30 mouse cellular contexts compared by ENCODE assay signal in the genomic region with DNA sequence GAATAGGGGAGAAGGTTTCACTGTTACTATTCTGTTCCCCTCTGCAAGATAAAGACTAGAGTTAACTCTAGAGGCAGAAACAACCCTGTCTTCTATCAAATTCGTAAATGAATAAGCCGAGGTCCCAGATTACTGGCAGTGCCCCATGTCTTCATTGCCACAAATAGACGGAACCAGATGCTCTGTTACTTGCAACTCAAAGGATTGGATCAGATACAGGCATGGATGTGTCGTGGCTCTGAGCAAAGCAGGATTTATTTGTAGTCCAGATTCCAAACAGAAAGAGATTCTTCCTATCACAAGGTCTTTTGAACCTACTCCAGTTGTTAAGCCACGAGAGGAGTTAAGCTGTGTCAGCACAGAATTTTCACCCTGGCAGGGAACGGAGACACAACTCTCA.
DNase-seq lines count a peak whose midpoint lies in the region; ATAC-seq and TF ChIP-seq lines count a peak whose summit lies in the region.
"Had no signal": no experiment of that assay in that cellular context is flagged by ENCODE, and none has a peak within 500 bp of the region (broad histone marks: within the 10 kb centered on the region; RNA-seq: fewer than 3 reads in every experiment).

No protein-coding gene starts in this region.

- no peak for TF ChIP-seq CTCF in forebrain, postnatal 0 days (IDR thresholded peaks at IDR 0.05; ENCODE audit: low read depth)
- no peak for TF ChIP-seq CTCF in layer of hippocampus, adult 2 months (conservative IDR thresholded peaks at IDR 0.05)

- 53% methylated on average over 6 of the region's 6 CpGs for WGBS in forebrain, postnatal 0 days
- 70% methylated on average over 6 of the region's 6 CpGs for WGBS in forebrain, embryonic 15.5 days

- DNase-seq in forebrain, postnatal 0 days: peak; percentile 62
- peak; percentile 10 to 23 for DNase-seq in left cerebral cortex, postnatal 14 days (ENCODE audit: low spot score in 2 of 2)
- DNase-seq in left cerebral cortex, adult 11 months (ENCODE audit: low spot score): no peak
- peak; percentile 68 for DNase-seq in brain, adult 2 months (ENCODE audit: low read depth, low spot score)
- DNase-seq in layer of hippocampus, adult 2 months (ENCODE audit: low spot score in 2 of 2): peak; percentile 14 to 34
- DNase-seq in cerebellum, adult 9-10 months: no peak
- no peak for DNase-seq in liver
- DNase-seq: adrenal gland, postnatal 25 days; cerebellum, adult 2 months; cerebellum, postnatal 25 days; gastrocnemius, postnatal 36 days; heart, postnatal 14 days; kidney, adult 11 months; kidney, postnatal 25 days; midbrain, embryonic 14.5 days; right cerebral cortex, adult 18-20 months; spleen, adult 18-20 months; thymus, adult 18-20 months; thymus, postnatal 36 days had no signal

- H3K27ac ChIP-seq in forebrain, postnatal 0 days (ENCODE audit: low read depth, low read length): no peak overlapping the region
- H3K27ac ChIP-seq in forebrain, embryonic 15.5 days (replicated peaks): no peak overlapping the region
- peak overlapping the region; percentile 56; the same call in 1 of the 2 replicates for H3K27ac ChIP-seq in layer of hippocampus, adult 2 months
- H3K27ac ChIP-seq: hindbrain, embryonic 10.5 days; hindbrain, embryonic 15.5 days; limb, embryonic 10.5 days; limb, embryonic 15.5 days; liver, embryonic 14.5 days; lung, embryonic 15.5 days; neural tube, embryonic 15.5 days had no signal

- no peak overlapping the region for H3K4me3 ChIP-seq in forebrain, postnatal 0 days (ENCODE audit: low read depth, low read length)
- no peak overlapping the region for H3K4me3 ChIP-seq in forebrain, embryonic 15.5 days
- no peak overlapping the region for H3K4me3 ChIP-seq in layer of hippocampus, adult 2 months
- H3K4me3 ChIP-seq: hindbrain, embryonic 10.5 days; hindbrain, embryonic 15.5 days; limb, embryonic 10.5 days; limb, embryonic 15.5 days; lung, embryonic 15.5 days; neural tube, embryonic 15.5 days had no signal

- 0 out of 2 replicates have a peak, but pooled peaks cover 4% of the 10 kb centered on the region for H3K4me1 ChIP-seq in forebrain, postnatal 0 days (ENCODE audit: insufficient read depth)
- H3K4me1 ChIP-seq in forebrain, embryonic 15.5 days: peaks cover 6% of the 10 kb centered on the region; the same call in 1 of the 2 replicates
- H3K4me1 ChIP-seq: hindbrain, embryonic 10.5 days; limb, embryonic 10.5 days; limb, embryonic 15.5 days; lung, embryonic 15.5 days; neural tube, embryonic 15.5 days had no signal

- intact Hi-C loops in left cerebral cortex, postnatal 14 days (cut with DNase I): no loop called here

- ATAC-seq in forebrain, postnatal 0 days: peak; percentile 86
- no peak; the same call in 1 of the 2 replicates for ATAC-seq in forebrain, embryonic 15.5 days (replicated peaks)
- ATAC-seq: forebrain, embryonic 16.5 days; inflammation-experienced regulatory T-cells, adult 6 months; Patski had no signal

- no peaks in the 10 kb centered on the region for H3K9me3 ChIP-seq in forebrain, postnatal 0 days (ENCODE audit: low read length)
- no peaks in the 10 kb centered on the region for H3K9me3 ChIP-seq in forebrain, embryonic 15.5 days
- H3K9me3 ChIP-seq: hindbrain, embryonic 10.5 days; hindbrain, embryonic 15.5 days; limb, embryonic 10.5 days; limb, embryonic 15.5 days; lung, embryonic 15.5 days; neural tube, embryonic 15.5 days had no signal

- no peaks in the 10 kb centered on the region for H3K36me3 ChIP-seq in forebrain, postnatal 0 days (ENCODE audit: insufficient read depth)
- no peaks in the 10 kb centered on the region for H3K36me3 ChIP-seq in forebrain, embryonic 15.5 days
- H3K36me3 ChIP-seq: hindbrain, embryonic 10.5 days; hindbrain, embryonic 15.5 days; limb, embryonic 10.5 days; limb, embryonic 15.5 days; lung, embryonic 15.5 days; neural tube, embryonic 15.5 days had no signal

- no peaks in the 10 kb centered on the region for H3K27me3 ChIP-seq in forebrain, postnatal 0 days (ENCODE audit: insufficient read depth, low read length)
- H3K27me3 ChIP-seq in forebrain, embryonic 15.5 days: no peaks in the 10 kb centered on the region
- H3K27me3 ChIP-seq: hindbrain, embryonic 15.5 days; limb, embryonic 15.5 days; lung, embryonic 15.5 days; neural tube, embryonic 15.5 days had no signal

- H3K9ac ChIP-seq in forebrain, postnatal 0 days: no peak overlapping the region
- H3K9ac ChIP-seq in forebrain, embryonic 15.5 days (replicated peaks): no peak overlapping the region
- H3K9ac ChIP-seq: hindbrain, embryonic 15.5 days; limb, embryonic 15.5 days; liver, embryonic 14.5 days; lung, embryonic 15.5 days; neural tube, embryonic 15.5 days had no signal

- no peak overlapping the region for H3K4me2 ChIP-seq in forebrain, postnatal 0 days (ENCODE audit: low read depth)
- no peak overlapping the region for H3K4me2 ChIP-seq in forebrain, embryonic 15.5 days (replicated peaks)
- H3K4me2 ChIP-seq: hindbrain, embryonic 15.5 days; limb, embryonic 15.5 days; lung, embryonic 15.5 days; neural tube, embryonic 15.5 days had no signal

Comparison
In these comparisons a context has a peak if more than half of its experiments do, and no peak if none do; other contexts are left out.
1. DNase-seq: peak in forebrain, postnatal 0 days (single experiment), left cerebral cortex, postnatal 14 days (2 of 2), brain, adult 2 months (single experiment) and layer of hippocampus, adult 2 months (2 of 2); none in left cerebral cortex, adult 11 months (single experiment), cerebellum, adult 9-10 months (single experiment) and liver (single experiment).